Mouse (Mus musculus) forebrain, embryonic 12.5 days (tissue): Measurements from ENCODE around the gene Asb8. TPM values are rescaled to one million over a fixed set of nuclear protein-coding genes. Genes with fewer than 3 reads are reported as not detected.

Source experiments
- ATAC-seq: fragments of 200-750 bp; cut with Nextera tagmentation; 2 replicates; pipeline ENCODE4 v1.8.0; 2017; ENCODE audit warnings: moderate TSS enrichment; ENCODE audit not compliant: low FRiP score
- H3K27ac ChIP-seq: fragments of 300-500 bp; sonication (generic); 2 replicates; pipeline ENCODE4 v1.5.1; 2016; ENCODE audit warnings: mild to moderate bottlenecking
- H3K27me3 ChIP-seq: fragments of 300-500 bp; sonication (generic); 2 replicates; pipeline ENCODE4 v1.6.1; 2016; ENCODE audit warnings: mild to moderate bottlenecking
- H3K36me3 ChIP-seq: fragments of 300-500 bp; sonication (generic); replicated peaks from 2 replicates; pipeline ENCODE4 v1.6.1; 2016; ENCODE audit warnings: mild to moderate bottlenecking
- H3K4me1 ChIP-seq: fragments of 300-500 bp; sonication (generic); 2 replicates; pipeline ENCODE4 v1.6.1; 2016
- H3K4me2 ChIP-seq: fragments of 300-500 bp; sonication (generic); 2 replicates; pipeline ENCODE4 v1.6.1; 2016; ENCODE audit warnings: mild to moderate bottlenecking, moderate library complexity
- H3K4me3 ChIP-seq: fragments of 300-500 bp; sonication (generic); replicated peaks from 2 replicates; pipeline ENCODE4 v1.5.1; 2016; ENCODE audit warnings: mild to moderate bottlenecking
- H3K9ac ChIP-seq: fragments of 300-500 bp; sonication (generic); 2 replicates; pipeline ENCODE4 v1.6.1; 2016; ENCODE audit warnings: mild to moderate bottlenecking
- H3K9me3 ChIP-seq: fragments of 300-500 bp; sonication (generic); 2 replicates; pipeline ENCODE4 v1.6.1; 2016
- WGBS: fragments of 180-500 bp; shearing (Covaris S2); methylation state at CpG from one replicate; pipeline ENCODE4 v1.1.7; 2016; 5-methylcytosine and 5-hydroxymethylcytosine counted together
- polyA plus RNA-seq: library from polyadenylated mRNA; unstranded; fragments of >200 nt; fragmentation: Nextera tagmentation; extraction: Ambion mirVana; gene quantifications from 2 replicates; pipeline ENCODE4 v1.2.1, GENCODE M21; 2016

Gene Asb8
- polyA plus RNA-seq, 1 experiment from 2014 or later: 38.4 TPM

GRCm38 (mm10) chr15:98108297-98109152 lies 56.9 kb downstream of the Asb8 start:
- Histone ChIP-seq H3K27ac (peak overlapping the region; percentile 83), H3K36me3 (peaks cover 13% of the 10 kb centered on the region), H3K4me1 (peaks cover 26% of the 10 kb centered on the region), H3K9me3 (no peaks in the 10 kb centered on the region), H3K4me2 (peak overlapping the region; percentile 74), H3K4me3 (peak overlapping the region; percentile 54), H3K9ac (peak overlapping the region; percentile 84), H3K27me3 (no peaks in the 10 kb centered on the region)
- ATAC-seq: peak; percentile 96
- 4% methylated on average over 37 of the region's 37 CpGs for WGBS

- Histone ChIP-seq H3K9me3 (no peaks in the 10 kb centered on the region), H3K27ac (peak overlapping the region; percentile 83; the same call in 1 of the 2 replicates), H3K27me3 (no peaks in the 10 kb centered on the region), H3K4me2 (peak overlapping the region; percentile 74), H3K4me3 (peak overlapping the region; percentile 54), H3K9ac (peak overlapping the region; percentile 84), H3K4me1 (peaks cover 26% of the 10 kb centered on the region), H3K36me3 (peaks cover 9% of the 10 kb centered on the region)
- WGBS: 40% methylated on average over 11 of the region's 11 CpGs
- no peak; the same call in 1 of the 2 replicates for ATAC-seq
Measured at GRCm38 (mm10) chr15:98107703-98108296, 57.6 kb downstream of the Asb8 start.

GRCm38 (mm10) chr15:98107230-98107629 lies 58.2 kb downstream of the Asb8 start:
- no peak overlapping the region for H3K4me3 ChIP-seq
- no peak overlapping the region for H3K9ac ChIP-seq
- H3K27ac ChIP-seq: no peak overlapping the region
- H3K9me3 ChIP-seq: no peaks in the 10 kb centered on the region
- no peak overlapping the region for H3K4me2 ChIP-seq
- peaks cover 4% of the 10 kb centered on the region for H3K36me3 ChIP-seq
- peaks cover 26% of the 10 kb centered on the region for H3K4me1 ChIP-seq
- no peaks in the 10 kb centered on the region for H3K27me3 ChIP-seq
- no peak for ATAC-seq
- WGBS: 80% methylated on average over 6 of the region's 6 CpGs

GRCm38 (mm10) chr15:98106506-98106905 lies 58.9 kb downstream of the Asb8 start:
- H3K9me3 ChIP-seq: no peaks in the 10 kb centered on the region
- no peaks in the 10 kb centered on the region for H3K36me3 ChIP-seq
- H3K4me2 ChIP-seq: no peak overlapping the region
- WGBS: 87% methylated on average over 6 of the region's 6 CpGs
- no peak for ATAC-seq
- H3K4me3 ChIP-seq: no peak overlapping the region
- peaks cover 26% of the 10 kb centered on the region for H3K4me1 ChIP-seq
- H3K27ac ChIP-seq: no peak overlapping the region
- no peak overlapping the region for H3K9ac ChIP-seq
- H3K27me3 ChIP-seq: no peaks in the 10 kb centered on the region

GRCm38 (mm10) chr15:98102401-98102800 lies 63.0 kb downstream of the Asb8 start:
- Histone ChIP-seq H3K4me2 (no peak overlapping the region), H3K9me3 (no peaks in the 10 kb centered on the region), H3K27ac (no peak overlapping the region), H3K36me3 (no peaks in the 10 kb centered on the region), H3K4me1 (peaks cover 1% of the 10 kb centered on the region; the same call in 1 of the 2 replicates), H3K4me3 (no peak overlapping the region), H3K9ac (no peak overlapping the region), H3K27me3 (0 out of 2 replicates have a peak, but pooled peaks cover 3% of the 10 kb centered on the region)
- no peak for ATAC-seq
- WGBS: 89% methylated on average over 6 of the region's 6 CpGs

GRCm38 (mm10) chr15:98098519-98098918 lies 66.9 kb downstream of the Asb8 start:
- Histone ChIP-seq H3K4me1 (peaks cover 2% of the 10 kb centered on the region; the same call in 1 of the 2 replicates), H3K27ac (no peak overlapping the region), H3K36me3 (no peaks in the 10 kb centered on the region), H3K27me3 (0 out of 2 replicates have a peak, but pooled peaks cover 3% of the 10 kb centered on the region), H3K9me3 (0 out of 2 replicates have a peak, but pooled peaks cover 3% of the 10 kb centered on the region), H3K9ac (no peak overlapping the region), H3K4me3 (no peak overlapping the region), H3K4me2 (no peak overlapping the region)
- WGBS: 85% methylated on average over 9 of the region's 9 CpGs
- no peak for ATAC-seq

GRCm38 (mm10) chr15:98096957-98097356 lies 68.5 kb downstream of the Asb8 start:
- ATAC-seq: no peak
- WGBS: 52% methylated on average over 3 of the region's 3 CpGs
- H3K4me1 ChIP-seq: peaks cover 8% of the 10 kb centered on the region
- 0 out of 2 replicates have a peak, but pooled peaks cover 3% of the 10 kb centered on the region for H3K27me3 ChIP-seq
- H3K9me3 ChIP-seq: 0 out of 2 replicates have a peak, but pooled peaks cover 3% of the 10 kb centered on the region
- no peak overlapping the region for H3K9ac ChIP-seq
- no peak overlapping the region for H3K4me2 ChIP-seq
- no peak overlapping the region for H3K4me3 ChIP-seq
- no peak overlapping the region for H3K27ac ChIP-seq
- H3K36me3 ChIP-seq: no peaks in the 10 kb centered on the region

- H3K27ac ChIP-seq: no peak overlapping the region
- WGBS: 89% methylated on average over 12 of the region's 12 CpGs
Measured at GRCm38 (mm10) chr15:98094905-98095304, 70.5 kb downstream of the Asb8 start.

GRCm38 (mm10) chr15:98093121-98094011 lies 72.1 kb downstream of the Asb8 start, which contains the start of gene Senp1:
Gene Senp1, minus strand, starts transcription at chr15:98093744.
- WGBS: under 1% methylated on average over 56 of the region's 58 CpGs
- peak within 1 kb of the TSS; percentile 91 for H3K27ac ChIP-seq
- peak; percentile 90 for ATAC-seq
- peaks cover 19% of the 10 kb centered on the region for H3K4me1 ChIP-seq
- 0 out of 2 replicates have a peak, but pooled peaks cover 3% of the 10 kb centered on the region for H3K36me3 ChIP-seq
- H3K9me3 ChIP-seq: 0 out of 2 replicates have a peak, but pooled peaks cover 3% of the 10 kb centered on the region
- peak within 1 kb of the TSS; percentile 91 for H3K9ac ChIP-seq
- H3K4me2 ChIP-seq: peak within 1 kb of the TSS; percentile 78
- no peaks in the 10 kb centered on the region for H3K27me3 ChIP-seq
- H3K4me3 ChIP-seq: peak within 1 kb of the TSS; percentile 72

More at GRCm38 (mm10) chr15:98094905-98095304, 70.5 kb downstream of the Asb8 start:
- no peak overlapping the region for H3K4me2 ChIP-seq
- H3K9ac ChIP-seq: no peak overlapping the region
- H3K9me3 ChIP-seq: 0 out of 2 replicates have a peak, but pooled peaks cover 3% of the 10 kb centered on the region
- H3K4me1 ChIP-seq: peaks cover 19% of the 10 kb centered on the region
- ATAC-seq: no peak
- no peak overlapping the region for H3K4me3 ChIP-seq
- H3K36me3 ChIP-seq: no peaks in the 10 kb centered on the region
- H3K27me3 ChIP-seq: 0 out of 2 replicates have a peak, but pooled peaks cover 2% of the 10 kb centered on the region

- 0 out of 2 replicates have a peak, but pooled peaks cover 3% of the 10 kb centered on the region for H3K36me3 ChIP-seq
- ATAC-seq: peak; percentile 39
- peak within 1 kb of the TSS; percentile 78 for H3K4me2 ChIP-seq
- peaks cover 19% of the 10 kb centered on the region for H3K4me1 ChIP-seq
- peak within 1 kb of the TSS; percentile 72 for H3K4me3 ChIP-seq
- peak within 1 kb of the TSS; percentile 91 for H3K9ac ChIP-seq
- H3K27ac ChIP-seq: peak within 1 kb of the TSS; percentile 91
- H3K9me3 ChIP-seq: 0 out of 2 replicates have a peak, but pooled peaks cover 3% of the 10 kb centered on the region
- H3K27me3 ChIP-seq: no peaks in the 10 kb centered on the region
- under 1% methylated on average over 29 of the region's 30 CpGs for WGBS
Measured at GRCm38 (mm10) chr15:98092372-98093120, 72.9 kb downstream of the Asb8 start, which contains the start of gene Pfkm. Gene Pfkm, plus strand, starts transcription at chr15:98092589.

- H3K9me3 ChIP-seq: 0 out of 2 replicates have a peak, but pooled peaks cover under 1% of the 10 kb centered on the region
- ATAC-seq: no peak
- peak overlapping the region; percentile 78 for H3K4me2 ChIP-seq
- no peak overlapping the region for H3K27ac ChIP-seq
- H3K9ac ChIP-seq: peak overlapping the region; percentile 91
- H3K4me3 ChIP-seq: peak overlapping the region; percentile 72
- H3K36me3 ChIP-seq: 0 out of 2 replicates have a peak, but pooled peaks cover 3% of the 10 kb centered on the region
- peaks cover 19% of the 10 kb centered on the region for H3K4me1 ChIP-seq
- WGBS: 34% methylated on average over 4 of the region's 4 CpGs
- no peaks in the 10 kb centered on the region for H3K27me3 ChIP-seq
Measured at GRCm38 (mm10) chr15:98091841-98092240, 73.6 kb downstream of the Asb8 start.
